Mouse (Mus musculus): Measurements from ENCODE around the gene Flvcr1.

GRCm38 (mm10) chr1:191064535-191064934 lies 38.6 kb upstream of the Flvcr1 start:
- TF ChIP-seq CTCF (IDR thresholded peaks at IDR 0.05; ENCODE audit: low read depth, low read length): no peak
- no peak for TF ChIP-seq POLR2A (IDR thresholded peaks at IDR 0.05; ENCODE audit: extremely low read depth, insufficient read depth, low read length)

All from liver, adult 2 months (tissue).